Mouse (Mus musculus) stomach, postnatal 0 days (tissue): ENCODE results near the gene Rbm12. TPM values are rescaled to one million over a fixed set of nuclear protein-coding genes. Genes with fewer than 3 reads are reported as not detected.

Experiments
- ATAC-seq: fragments of 200-750 bp; cut with Nextera tagmentation; 2 replicates; pipeline ENCODE4 v1.8.0; 2017; ENCODE audit not compliant: low FRiP score, low TSS enrichment
- DNase-seq: peaks from one replicate; pipeline ENCODE4 v3.0.0-alpha.2; 2016; ENCODE audit warnings: low spot score
- H3K27ac ChIP-seq: fragments of 300-500 bp; sonication (generic); replicated peaks from 2 replicates; pipeline ENCODE4 v1.5.1; 2014; ENCODE audit warnings: mild to moderate bottlenecking, control low read depth
- H3K27me3 ChIP-seq: fragments of 300-500 bp; sonication (generic); 2 replicates; pipeline ENCODE4 v1.6.1; 2014; ENCODE audit warnings: low read length; ENCODE audit not compliant: control insufficient read depth, insufficient read depth
- H3K36me3 ChIP-seq: fragments of 300-500 bp; sonication (generic); 2 replicates; pipeline ENCODE4 v1.6.1; 2014; ENCODE audit warnings: low read length, mixed read lengths; ENCODE audit not compliant: control insufficient read depth, insufficient read depth
- H3K4me1 ChIP-seq: fragments of 300-500 bp; sonication (generic); replicated peaks from 2 replicates; pipeline ENCODE4 v1.6.1; 2014; ENCODE audit warnings: antibody characterized with exemption; ENCODE audit not compliant: control insufficient read depth, insufficient read depth
- H3K4me2 ChIP-seq: fragments of 300-500 bp; sonication (generic); replicated peaks from 2 replicates; pipeline ENCODE4 v1.6.1; 2014; ENCODE audit warnings: low read depth, mild to moderate bottlenecking, control low read depth, moderate library complexity
- H3K4me3 ChIP-seq: fragments of 300-500 bp; sonication (generic); 2 replicates; pipeline ENCODE4 v1.5.1; 2014; ENCODE audit warnings: low read depth, low read length, control low read depth
- H3K9ac ChIP-seq: fragments of 300-500 bp; sonication (generic); 2 replicates; pipeline ENCODE4 v1.6.1; 2014; ENCODE audit warnings: mild to moderate bottlenecking, low read length, control low read depth, mixed read lengths
- H3K9me3 ChIP-seq: fragments of 300-500 bp; sonication (generic); 2 replicates; pipeline ENCODE4 v1.6.1; 2016; ENCODE audit warnings: low read length; ENCODE audit not compliant: control insufficient read depth
- CTCF ChIP-seq: IDR thresholded peaks from 2 replicates; pipeline ENCODE4 v1.5.1; 2016; ENCODE audit warnings: antibody characterized with exemption, low read depth, mild to moderate bottlenecking, moderate library complexity
- EP300 ChIP-seq: optimal IDR thresholded peaks from 2 replicates; pipeline ENCODE3; 2016; ENCODE audit warnings: antibody characterized with exemption
- WGBS: fragments of 180-500 bp; shearing (Covaris S2); extraction: QIAGEN DNeasy Blood & Tissue Kit; methylation state at CpG from one replicate; pipeline ENCODE4 v1.1.7; 2014; 5-methylcytosine and 5-hydroxymethylcytosine counted together
- polyA plus RNA-seq: library from polyadenylated mRNA; unstranded; fragments of >200 nt; fragmentation: Nextera tagmentation; extraction: Ambion mirVana; gene quantifications from 2 replicates; pipeline ENCODE4 v1.2.1, GENCODE M21; 2015

Rbm12 gene
- polyA plus RNA-seq, 1 experiment from 2014 or later: 8.0 TPM

GRCm38 (mm10) chr2:156143953-156144724 is 32.4 kb upstream of the Rbm12 start, which contains the start of the genes Romo1 and Nfs1:
TSS of gene Romo1 (plus strand) at chr2:156144039.
TSS of gene Nfs1 (minus strand) at chr2:156144186.
- H3K27ac ChIP-seq: peak within 1 kb of the TSS; percentile 93
- ATAC-seq: peak; percentile 93
- peak within 1 kb of the TSS; percentile 88 for H3K9ac ChIP-seq
- under 1% methylated on average over 69 of the region's 70 CpGs for WGBS
- peaks cover 3% of the 10 kb centered on the region; the same call in 1 of the 2 replicates for H3K4me1 ChIP-seq
- H3K27me3 ChIP-seq: no peaks in the 10 kb centered on the region
- peak; percentile 93 for DNase-seq
- H3K4me3 ChIP-seq: peak within 1 kb of the TSS; percentile 74
- H3K36me3 ChIP-seq: peaks cover 15% of the 10 kb centered on the region
- no peak for TF ChIP-seq EP300
- peak; percentile 77 for TF ChIP-seq CTCF
- H3K9me3 ChIP-seq: no peaks in the 10 kb centered on the region
- H3K4me2 ChIP-seq: peak within 1 kb of the TSS; percentile 83

DNA sequence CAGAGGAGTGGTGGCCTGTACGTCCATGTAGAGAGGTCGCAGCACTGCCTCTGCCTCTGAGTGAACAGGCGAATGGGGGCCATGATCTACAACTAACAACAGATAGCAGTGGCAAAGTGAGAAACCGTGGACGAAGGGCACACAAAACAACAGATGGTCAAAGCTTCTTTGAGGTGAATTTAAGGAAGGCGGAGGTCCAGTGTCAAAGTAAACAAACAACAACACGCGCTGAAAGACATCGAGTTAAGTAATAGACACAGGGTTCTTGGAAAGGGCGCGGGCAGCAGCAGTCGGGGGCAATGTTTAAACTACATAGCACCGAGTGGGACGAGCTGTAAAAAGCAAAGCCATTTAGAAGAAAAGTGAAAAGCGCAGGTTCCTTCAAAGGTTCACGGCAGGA is 31.6 kb upstream of the Rbm12 start:
- Histone ChIP-seq H3K4me3 (peak overlapping the region; percentile 74), H3K27me3 (no peaks in the 10 kb centered on the region), H3K36me3 (peaks cover 9% of the 10 kb centered on the region), H3K9ac (peak overlapping the region; percentile 88), H3K9me3 (no peaks in the 10 kb centered on the region), H3K4me2 (peak overlapping the region; percentile 83), H3K4me1 (peaks cover 3% of the 10 kb centered on the region; the same call in 1 of the 2 replicates), H3K27ac (peak overlapping the region; percentile 93)
- ATAC-seq (no peak), DNase-seq (no peak)
- no peak for TF ChIP-seq CTCF
- no peak for TF ChIP-seq EP300
- WGBS: 1% methylated on average over 16 of the region's 16 CpGs

DNA sequence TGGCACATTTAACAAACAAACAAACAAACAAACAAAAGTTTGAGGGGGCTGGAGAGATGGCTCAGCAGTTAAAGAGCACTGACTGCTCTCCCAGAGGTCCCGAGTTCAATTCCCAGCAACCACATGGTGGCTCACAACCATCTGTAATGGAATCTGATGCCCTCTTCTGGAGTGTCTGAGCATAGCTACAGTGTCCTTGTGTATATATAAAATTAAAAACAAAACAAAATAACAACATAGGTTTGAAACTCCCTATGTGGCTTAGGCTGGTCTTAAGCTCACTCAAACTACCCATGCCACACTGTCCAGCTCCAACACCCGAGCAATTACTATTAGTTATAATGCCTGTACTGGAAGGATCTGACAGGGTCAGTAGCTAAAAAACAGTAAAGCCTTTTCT is 31.0 kb upstream of the Rbm12 start:
- Histone ChIP-seq H3K4me2 (peak overlapping the region; percentile 83), H3K36me3 (peaks cover 6% of the 10 kb centered on the region; the same call in 1 of the 2 replicates), H3K4me3 (no peak overlapping the region), H3K27me3 (no peaks in the 10 kb centered on the region), H3K27ac (no peak overlapping the region), H3K9ac (peak overlapping the region; percentile 88; the same call in 1 of the 2 replicates), H3K4me1 (peaks cover 3% of the 10 kb centered on the region; the same call in 1 of the 2 replicates), H3K9me3 (no peaks in the 10 kb centered on the region)
- DNase-seq (no peak), ATAC-seq (no peak)
- 67% methylated on average over 2 of the region's 2 CpGs for WGBS
- TF ChIP-seq CTCF (peak; percentile 23), EP300 (no peak)

- no peak for DNase-seq
- WGBS: 88% methylated on average over 6 of the region's 6 CpGs
- TF ChIP-seq CTCF (peak; percentile 59), EP300 (no peak)
- no peak for ATAC-seq
- Histone ChIP-seq H3K27ac (no peak overlapping the region), H3K4me3 (no peak overlapping the region), H3K4me2 (no peak overlapping the region), H3K4me1 (no peaks in the 10 kb centered on the region), H3K27me3 (no peaks in the 10 kb centered on the region), H3K36me3 (peaks cover 3% of the 10 kb centered on the region; the same call in 1 of the 2 replicates), H3K9ac (no peak overlapping the region), H3K9me3 (no peaks in the 10 kb centered on the region)
Observed at GRCm38 (mm10) chr2:156135695-156136094, 23.9 kb upstream of the Rbm12 start.

- Histone ChIP-seq H3K27ac (no peak overlapping the region), H3K27me3 (no peaks in the 10 kb centered on the region), H3K4me3 (no peak overlapping the region), H3K9ac (no peak overlapping the region), H3K9me3 (no peaks in the 10 kb centered on the region), H3K4me1 (no peaks in the 10 kb centered on the region), H3K36me3 (peaks cover 3% of the 10 kb centered on the region; the same call in 1 of the 2 replicates), H3K4me2 (no peak overlapping the region)
- WGBS: 80% methylated on average over 5 of the region's 5 CpGs
- DNase-seq: no peak
- TF ChIP-seq EP300 (no peak), CTCF (no peak)
- ATAC-seq: peak; percentile 12; the same call in 1 of the 2 replicates
Observed at GRCm38 (mm10) chr2:156134161-156134560, 22.4 kb upstream of the Rbm12 start.

DNA sequence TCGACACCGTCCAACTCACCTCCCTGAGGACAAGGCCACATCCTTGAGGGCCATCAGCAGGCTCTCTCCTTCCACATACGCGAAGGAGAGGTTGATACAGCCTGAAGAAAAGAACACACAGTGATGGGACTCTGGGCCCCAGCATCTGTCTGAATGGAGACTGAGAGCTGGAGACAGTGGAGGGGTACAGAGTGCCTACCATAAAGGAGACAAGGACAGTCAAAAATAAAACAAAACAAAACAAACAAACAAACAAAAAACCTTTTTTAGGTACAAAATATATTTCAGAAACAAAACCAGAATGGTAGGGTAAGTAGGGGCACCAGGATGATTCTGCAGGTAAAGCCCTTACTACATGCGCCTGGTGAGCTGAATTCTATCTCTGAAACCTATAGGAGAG is 15.2 kb upstream of the Rbm12 start, which contains the start of gene Gm28036:
Gm28036 (minus strand) TSS at position 101 of the 400 bp plus-strand sequence.
- H3K36me3 ChIP-seq: peaks cover 3% of the 10 kb centered on the region; the same call in 1 of the 2 replicates
- no peaks in the 10 kb centered on the region for H3K9me3 ChIP-seq
- H3K27ac ChIP-seq: no peak within 1 kb of the TSS
- TF ChIP-seq EP300: no peak
- H3K4me3 ChIP-seq: no peak within 1 kb of the TSS
- H3K4me2 ChIP-seq: no peak within 1 kb of the TSS
- no peaks in the 10 kb centered on the region for H3K4me1 ChIP-seq
- WGBS: 93% methylated on average over 5 of the region's 5 CpGs
- no peaks in the 10 kb centered on the region for H3K27me3 ChIP-seq
- no peak within 1 kb of the TSS for H3K9ac ChIP-seq
- ATAC-seq: no peak
- no peak for DNase-seq
